Mouse (Mus musculus): ENCODE measurements at regions not wholly inside any gene's neighbourhood (a gene's known extent, or its start where the extent isn't known, plus 50 kb on each side); places are given as distances from the start of the nearest gene placed in this dataset.
A peak's percentile ranks its signal among the peaks of the same experiment; 100 is the strongest.
"Not testable (repeated sequence)": the region's sequence is repeated elsewhere in the genome, so short reads cannot be mapped to it uniquely, and the experiment has no call there.

DNA sequence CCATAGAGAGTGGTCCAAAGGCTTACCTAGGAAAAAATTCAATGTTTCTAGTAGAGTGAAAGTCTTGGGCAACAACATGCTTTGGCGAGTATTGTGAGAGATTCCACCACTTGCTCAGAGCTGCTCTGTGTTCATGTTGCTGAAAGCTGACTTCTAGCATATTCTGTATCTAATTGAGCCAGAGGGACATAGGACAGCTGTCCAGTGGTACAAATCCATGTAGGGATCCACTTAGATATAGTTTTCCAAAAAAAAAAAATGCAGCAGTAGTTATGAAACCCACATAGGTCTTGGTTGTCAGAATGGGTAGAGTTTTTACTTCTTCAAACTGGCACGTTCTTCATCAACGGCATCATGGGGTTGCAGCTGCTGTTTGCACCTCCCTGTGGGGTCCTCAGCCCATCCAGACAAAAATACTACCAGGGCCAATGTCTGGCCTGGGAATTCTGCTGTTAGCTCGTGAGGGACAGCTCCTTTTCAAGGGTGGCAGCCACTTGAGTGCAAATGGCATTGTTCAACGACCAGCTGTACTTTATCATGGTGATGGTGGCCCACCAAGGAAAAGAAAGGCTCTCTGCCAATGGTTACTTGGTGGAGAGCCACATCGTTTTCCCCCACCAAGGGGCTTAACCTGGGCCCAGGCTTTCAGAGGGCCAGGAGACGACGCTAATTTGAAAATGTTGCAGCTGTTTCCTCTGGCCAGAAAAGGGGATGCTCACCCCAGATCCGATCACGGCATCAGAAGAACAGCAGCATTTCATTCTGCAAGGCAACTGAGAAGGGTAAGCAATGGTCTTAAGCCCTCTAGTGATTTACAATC, 181.4 kb downstream of the Cdca7 start:
- Histone ChIP-seq H3K9ac (replicated peaks) (no peak overlapping the region), H3K4me1 (0 out of 2 replicates have a peak, but pooled peaks cover 4% of the 10 kb centered on the region), H3K4me2 (replicated peaks) (no peak overlapping the region), H3K36me3 (no peaks in the 10 kb centered on the region), H3K27me3 (no peaks in the 10 kb centered on the region), H3K4me3 (no peak overlapping the region), H3K27ac (replicated peaks) (no peak overlapping the region), H3K9me3 (no peaks in the 10 kb centered on the region)
- ATAC-seq (replicated peaks) = no peak
- WGBS = 52% methylated on average over 10 of the region's 10 CpGs

DNA sequence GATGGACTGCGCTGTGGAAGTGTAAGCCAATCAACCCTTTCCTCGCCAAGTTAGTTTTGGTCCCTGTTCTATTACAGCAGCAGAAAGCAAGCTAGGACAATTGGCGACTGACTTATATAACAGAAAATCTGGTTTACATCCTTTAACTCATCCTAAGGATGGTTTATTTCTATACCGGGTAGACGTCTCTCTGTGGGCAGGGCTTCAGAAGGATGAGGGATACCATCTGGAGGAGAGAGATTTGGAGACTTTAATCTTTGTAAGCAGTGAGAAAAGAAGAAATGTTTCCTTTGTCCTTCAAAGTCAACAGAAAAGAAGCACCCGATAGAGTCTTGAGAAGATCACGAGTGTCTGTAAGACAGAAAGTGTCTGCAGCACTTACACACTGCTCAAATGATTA, 186.4 kb downstream of the Cdca7 start:
- Histone ChIP-seq H3K4me3 (no peak overlapping the region), H3K4me1 (0 out of 2 replicates have a peak, but pooled peaks cover 3% of the 10 kb centered on the region), H3K4me2 (replicated peaks) (no peak overlapping the region), H3K27me3 (no peaks in the 10 kb centered on the region), H3K9me3 (no peaks in the 10 kb centered on the region), H3K9ac (replicated peaks) (no peak overlapping the region), H3K27ac (replicated peaks) (no peak overlapping the region), H3K36me3 (no peaks in the 10 kb centered on the region)
- WGBS = 93% methylated on average over 7 of the region's 7 CpGs
- no peak for ATAC-seq (replicated peaks)

DNA sequence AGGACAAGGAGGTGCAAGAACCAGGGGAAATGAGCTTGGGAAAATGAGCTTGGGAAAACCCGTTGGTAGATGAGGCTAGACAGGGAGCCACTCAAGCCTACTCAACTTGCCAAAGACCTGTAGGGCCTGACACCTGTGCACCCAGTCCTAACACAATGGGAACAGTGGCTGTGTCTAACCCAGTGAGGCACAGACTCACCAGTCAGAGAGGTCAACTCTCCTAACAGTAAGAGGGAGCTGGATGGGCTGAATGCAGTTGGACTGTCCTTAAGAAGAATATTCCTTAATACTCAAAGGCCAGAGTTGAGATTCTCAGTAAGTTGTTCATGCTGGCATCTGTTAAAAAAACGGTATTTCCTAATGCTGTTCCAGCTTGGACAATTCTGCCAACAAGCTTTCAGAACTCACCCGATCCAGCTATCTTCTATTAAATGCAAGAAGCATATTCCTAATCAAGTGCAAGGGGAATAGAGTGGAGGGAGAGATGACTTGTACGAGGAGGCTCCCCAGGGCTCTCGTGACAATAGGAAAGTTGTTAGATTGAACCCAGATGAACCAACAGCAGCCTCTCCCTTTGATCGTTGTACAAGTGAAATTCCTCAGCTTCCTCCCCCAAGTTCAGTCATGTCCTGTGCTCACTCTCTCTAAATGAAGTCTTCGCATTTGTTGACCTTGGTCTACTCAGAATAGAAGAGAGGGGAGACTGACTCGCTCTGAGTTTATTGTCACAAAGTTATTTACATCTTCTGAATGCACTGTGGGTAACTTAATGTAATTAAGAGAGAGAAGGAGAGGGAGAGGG, 187.2 kb downstream of the Cdca7 start:
- 70% methylated on average over 8 of the region's 8 CpGs for WGBS
- ATAC-seq (replicated peaks) = no peak
- H3K4me2 ChIP-seq (replicated peaks) = no peak overlapping the region

DNA sequence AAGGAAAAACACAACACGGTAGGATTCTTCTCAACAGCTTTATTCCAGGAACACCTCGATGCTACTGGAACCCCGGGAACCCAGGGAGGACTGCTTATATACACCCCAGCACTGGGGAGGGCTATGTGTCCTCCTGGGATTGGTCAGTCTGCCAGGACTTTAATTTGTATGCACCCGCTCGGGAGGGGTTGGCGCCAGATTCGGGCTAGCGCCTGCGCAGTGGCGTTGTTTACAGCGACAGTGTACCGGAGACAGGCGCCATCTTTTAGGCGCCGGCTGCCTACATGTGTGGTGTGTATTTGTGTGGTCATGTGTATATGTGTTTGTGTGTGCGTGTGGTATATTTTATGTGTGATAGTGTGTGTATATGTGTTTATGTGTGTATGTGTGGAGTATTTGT, 191.4 kb downstream of the Cdca7 start:
- not testable (repeated sequence) for ATAC-seq (replicated peaks); H3K36me3 ChIP-seq
- WGBS = 97% methylated on average over 16 of the region's 16 CpGs

More for the DNA sequence above, 187.2 kb downstream of the Cdca7 start:
- no peaks in the 10 kb centered on the region for H3K4me1 ChIP-seq
- H3K9me3 ChIP-seq = no peaks in the 10 kb centered on the region
- H3K9ac ChIP-seq (replicated peaks) = no peak overlapping the region
- H3K27ac ChIP-seq (replicated peaks) = no peak overlapping the region
- H3K27me3 ChIP-seq = no peaks in the 10 kb centered on the region
- H3K36me3 ChIP-seq = no peaks in the 10 kb centered on the region
- H3K4me3 ChIP-seq = no peak overlapping the region

DNA sequence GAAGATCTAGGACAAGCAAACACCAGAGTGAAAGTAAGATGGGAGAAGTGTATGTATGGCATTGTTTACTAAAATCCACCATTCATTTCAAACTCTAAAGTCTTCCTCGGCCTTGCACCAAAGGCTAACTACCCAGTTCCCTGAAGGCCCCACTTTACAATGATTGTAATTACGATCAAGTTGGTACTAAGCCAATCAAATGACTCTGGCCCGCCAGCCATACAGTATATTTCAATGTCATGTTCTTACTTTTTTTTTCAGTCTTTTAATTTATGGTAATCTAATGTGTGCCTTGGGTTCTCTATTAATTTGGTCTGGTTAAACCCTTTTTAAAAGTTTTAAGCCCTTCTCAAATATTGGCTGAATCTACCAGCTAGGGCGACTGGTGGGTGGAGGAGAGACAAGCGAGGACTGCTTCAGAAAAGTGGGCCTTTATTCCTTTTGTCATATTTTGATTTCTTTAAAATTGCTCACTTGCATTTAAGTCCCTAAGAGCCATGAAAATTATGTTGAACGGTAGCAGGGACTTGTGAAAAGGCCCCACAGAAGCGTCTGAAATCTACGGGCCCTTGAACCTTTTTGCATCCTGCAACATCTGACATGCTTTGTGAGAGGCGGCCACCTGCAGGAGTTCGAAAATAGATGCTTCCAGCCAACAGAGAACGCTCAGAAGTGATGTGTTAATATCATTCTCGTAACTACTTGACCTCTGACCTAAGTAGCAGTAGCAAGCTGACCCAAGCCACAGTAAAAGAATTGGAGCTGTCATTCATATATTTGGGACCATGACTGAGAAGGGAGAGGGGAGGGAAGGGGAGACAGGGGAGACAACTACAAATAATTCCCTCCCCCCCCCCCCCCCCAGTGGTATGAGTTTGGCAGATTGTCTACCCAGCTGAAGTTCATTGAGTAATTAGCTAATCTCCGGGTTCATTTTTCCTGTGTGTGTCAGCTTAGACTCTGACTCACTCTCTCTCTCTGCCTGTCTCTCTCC, 197.2 kb downstream of the Cdca7 start:
- WGBS = 12% methylated on average over 13 of the region's 13 CpGs
- H3K27me3 ChIP-seq = no peaks in the 10 kb centered on the region
- H3K27ac ChIP-seq (replicated peaks) = 0 out of 2 replicates have a peak overlapping the region, but pooled peaks have one; percentile 43
- no peak overlapping the region for H3K4me2 ChIP-seq (replicated peaks)
- H3K4me3 ChIP-seq = no peak overlapping the region
- no peaks in the 10 kb centered on the region for H3K9me3 ChIP-seq
- peaks cover 24% of the 10 kb centered on the region for H3K4me1 ChIP-seq
- no peak overlapping the region for H3K9ac ChIP-seq (replicated peaks)
- no peaks in the 10 kb centered on the region for H3K36me3 ChIP-seq
- peak; percentile 39; the same call in 1 of the 2 replicates for ATAC-seq (replicated peaks)

More for the DNA sequence above, 191.4 kb downstream of the Cdca7 start:
- not testable (repeated sequence) for H3K27ac ChIP-seq (replicated peaks); H3K4me2 ChIP-seq (replicated peaks); H3K9me3 ChIP-seq; H3K9ac ChIP-seq (replicated peaks); H3K4me3 ChIP-seq; H3K4me1 ChIP-seq; H3K27me3 ChIP-seq

DNA sequence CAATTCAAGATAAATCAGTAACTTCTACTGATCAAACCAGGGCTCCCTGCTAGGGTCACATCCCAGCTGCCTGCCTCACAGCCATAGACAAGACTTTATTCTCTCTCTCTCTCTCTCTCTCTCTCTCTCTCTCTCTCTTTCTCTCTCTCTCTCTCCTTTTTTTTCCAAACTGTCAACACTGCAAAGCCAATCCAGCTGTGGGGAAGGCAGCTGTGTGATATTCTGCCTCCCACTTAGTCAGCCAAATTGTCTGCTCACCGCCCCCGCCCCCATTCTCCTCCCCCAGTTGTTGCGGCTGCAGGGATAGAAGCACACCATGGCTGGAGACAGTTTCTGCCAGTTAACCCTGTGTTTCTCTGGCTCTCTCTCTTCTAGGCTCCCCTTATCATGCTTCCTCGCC, 198.3 kb downstream of the Cdca7 start:
- peak; percentile 68; the same call in 1 of the 2 replicates for ATAC-seq (replicated peaks)
- Histone ChIP-seq H3K36me3 (no peaks in the 10 kb centered on the region), H3K9ac (replicated peaks) (no peak overlapping the region), H3K4me1 (peaks cover 24% of the 10 kb centered on the region), H3K9me3 (no peaks in the 10 kb centered on the region), H3K27me3 (no peaks in the 10 kb centered on the region), H3K4me3 (no peak overlapping the region), H3K27ac (replicated peaks) (peak overlapping the region; percentile 33; the same call in 1 of the 2 replicates), H3K4me2 (replicated peaks) (no peak overlapping the region)
- WGBS = 14% methylated on average over 4 of the region's 4 CpGs

DNA sequence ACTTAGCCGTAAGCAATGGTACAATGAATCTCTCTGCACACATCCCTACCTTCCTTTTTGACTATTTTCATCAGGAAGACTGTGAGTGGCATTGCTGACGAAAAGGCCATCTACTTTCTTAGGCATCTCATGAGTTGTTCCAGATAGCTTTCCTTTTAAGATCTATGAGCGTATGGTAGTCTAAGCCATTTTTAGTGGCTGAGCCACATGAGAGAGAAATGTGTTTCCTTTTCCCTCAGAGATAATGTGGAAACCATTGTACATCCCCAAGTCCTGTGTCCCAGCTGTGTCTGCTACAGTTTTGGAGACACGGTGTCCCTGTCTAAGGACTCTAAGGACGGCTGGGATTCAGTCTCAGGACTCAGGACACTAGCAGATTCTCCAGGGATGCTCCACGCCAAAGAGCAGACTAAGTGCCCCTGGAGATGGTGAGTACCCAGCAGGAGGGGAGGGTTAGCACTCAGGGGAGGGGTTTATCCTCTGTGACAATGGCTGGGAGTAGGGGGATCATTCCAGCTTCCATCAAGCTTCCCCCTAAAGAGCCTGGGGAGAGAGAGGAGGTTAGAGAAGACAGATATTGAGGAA, 199.0 kb downstream of the Cdca7 start:
- H3K4me2 ChIP-seq (replicated peaks) = no peak overlapping the region
- peak overlapping the region; percentile 33; the same call in 1 of the 2 replicates for H3K27ac ChIP-seq (replicated peaks)
- peaks cover 24% of the 10 kb centered on the region for H3K4me1 ChIP-seq
- H3K27me3 ChIP-seq = no peaks in the 10 kb centered on the region
- ATAC-seq (replicated peaks) = no peak
- 65% methylated on average over 6 of the region's 6 CpGs for WGBS
- no peak overlapping the region for H3K9ac ChIP-seq (replicated peaks)
- H3K4me3 ChIP-seq = no peak overlapping the region
- H3K36me3 ChIP-seq = no peaks in the 10 kb centered on the region
- no peaks in the 10 kb centered on the region for H3K9me3 ChIP-seq

DNA sequence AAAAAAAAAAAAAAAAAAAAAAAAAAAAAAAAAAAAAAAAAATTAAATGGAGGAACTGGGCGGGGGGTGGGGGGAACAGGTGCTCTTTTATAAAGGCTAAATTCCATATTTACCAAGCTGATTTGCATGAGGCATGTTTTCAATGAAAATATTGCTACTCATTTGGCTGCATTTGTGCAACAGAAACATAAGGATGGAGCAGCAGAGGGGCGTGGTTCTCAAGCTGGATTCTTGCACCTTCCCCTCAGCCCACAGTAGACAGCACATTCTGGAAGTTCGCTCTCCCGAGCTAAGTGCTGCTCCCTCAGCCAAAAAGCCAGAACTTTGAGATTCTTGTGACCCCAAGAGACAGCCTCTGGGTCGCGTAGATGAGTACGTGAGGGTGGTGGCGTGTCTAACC, 201.8 kb downstream of the Cdca7 start:
- Histone ChIP-seq H3K9me3 (no peaks in the 10 kb centered on the region), H3K4me2 (replicated peaks) (no peak overlapping the region), H3K4me3 (no peak overlapping the region), H3K27ac (replicated peaks) (no peak overlapping the region), H3K4me1 (peaks cover 21% of the 10 kb centered on the region), H3K9ac (replicated peaks) (no peak overlapping the region), H3K36me3 (no peaks in the 10 kb centered on the region), H3K27me3 (no peaks in the 10 kb centered on the region)
- ATAC-seq (replicated peaks) = no peak
- 75% methylated on average over 8 of the region's 8 CpGs for WGBS

DNA sequence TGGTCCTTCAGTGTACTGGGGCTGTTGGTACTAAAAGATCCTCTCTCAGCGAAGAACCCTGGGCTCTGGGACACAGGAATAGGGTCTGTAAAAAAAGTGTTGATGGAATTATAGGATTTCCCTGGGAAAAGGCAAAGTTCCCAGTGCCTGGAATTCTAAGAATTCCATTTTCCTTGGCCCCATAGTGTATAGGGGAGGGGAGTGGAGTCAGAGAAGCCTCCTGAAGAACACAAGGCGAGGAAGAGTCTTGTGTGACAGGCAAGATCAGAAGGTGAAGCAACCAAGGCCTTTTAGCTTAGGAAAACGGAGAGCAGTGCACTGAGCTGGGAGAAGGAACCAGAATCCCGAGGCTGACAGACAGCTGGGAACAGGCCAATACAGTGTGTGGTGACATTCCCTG, 212.1 kb downstream of the Cdca7 start:
- Histone ChIP-seq H3K27ac (replicated peaks) (no peak overlapping the region), H3K4me3 (no peak overlapping the region), H3K4me1 (no peaks in the 10 kb centered on the region), H3K27me3 (no peaks in the 10 kb centered on the region), H3K4me2 (replicated peaks) (no peak overlapping the region), H3K36me3 (no peaks in the 10 kb centered on the region), H3K9me3 (0 out of 2 replicates have a peak, but pooled peaks cover 5% of the 10 kb centered on the region), H3K9ac (replicated peaks) (no peak overlapping the region)
- 81% methylated on average over 4 of the region's 4 CpGs for WGBS
- no peak for ATAC-seq (replicated peaks)

DNA sequence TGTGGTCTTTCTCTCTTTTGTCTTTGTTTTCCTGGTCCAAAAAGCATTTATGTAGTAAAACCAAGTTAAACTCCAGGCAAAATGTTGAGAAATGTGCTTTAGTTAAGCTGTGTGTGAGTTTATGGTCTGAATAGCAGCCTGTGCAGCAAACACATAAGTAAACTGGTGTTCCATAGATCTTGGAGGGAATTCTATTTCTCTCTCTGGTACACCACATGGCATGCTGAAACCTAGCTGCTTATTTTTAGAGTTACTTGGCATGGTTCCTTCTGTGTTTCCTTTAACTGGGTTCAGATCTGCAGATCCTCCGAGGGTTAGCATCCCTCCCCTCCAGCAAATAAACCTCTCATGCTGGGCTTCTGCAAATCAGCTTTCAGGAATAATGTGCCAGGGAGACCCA, 225.1 kb downstream of the Cdca7 start:
- Histone ChIP-seq H3K27me3 (no peaks in the 10 kb centered on the region), H3K4me1 (peaks cover 11% of the 10 kb centered on the region), H3K4me3 (no peak overlapping the region), H3K27ac (replicated peaks) (peak overlapping the region; percentile 17), H3K4me2 (replicated peaks) (no peak overlapping the region), H3K9me3 (no peaks in the 10 kb centered on the region), H3K36me3 (no peaks in the 10 kb centered on the region), H3K9ac (replicated peaks) (no peak overlapping the region)
- ATAC-seq (replicated peaks) = no peak; the same call in 1 of the 2 replicates
- WGBS = 20% methylated on average over 1 of the region's 1 CpGs

DNA sequence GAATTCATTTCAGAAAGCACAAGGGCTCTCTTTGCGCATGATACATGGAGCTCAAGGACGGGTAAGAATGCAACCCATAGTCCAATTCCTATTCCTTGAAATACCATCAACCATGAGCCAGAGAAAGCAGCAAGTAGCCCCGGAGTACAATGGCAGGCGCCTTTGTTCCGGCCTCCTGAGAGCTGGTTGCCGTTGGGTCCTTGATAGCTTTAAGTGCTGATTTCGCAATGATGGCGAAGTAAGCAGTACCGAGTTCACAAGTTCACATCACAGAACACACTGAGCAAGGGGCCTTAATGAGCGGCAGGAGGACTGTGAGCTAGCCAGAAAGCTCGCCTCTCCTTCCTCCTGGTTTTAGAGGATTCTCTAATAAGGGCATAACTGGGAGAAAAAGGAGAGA, 227.3 kb downstream of the Cdca7 start:
- Histone ChIP-seq H3K9me3 (no peaks in the 10 kb centered on the region), H3K27me3 (no peaks in the 10 kb centered on the region), H3K4me3 (no peak overlapping the region), H3K27ac (replicated peaks) (no peak overlapping the region), H3K36me3 (no peaks in the 10 kb centered on the region), H3K4me2 (replicated peaks) (no peak overlapping the region), H3K4me1 (peaks cover 11% of the 10 kb centered on the region), H3K9ac (replicated peaks) (no peak overlapping the region)
- WGBS = 68% methylated on average over 11 of the region's 11 CpGs
- ATAC-seq (replicated peaks) = no peak
